Mouse (Mus musculus) bone marrow, adult 2 months (tissue): Measurements from ENCODE around the gene Chit1. TPM values are rescaled to one million over a fixed set of nuclear protein-coding genes. Genes with fewer than 3 reads are reported as not detected.

ENCODE experiments used
- H3K27ac ChIP-seq: fragments of 200-500 bp; 2 replicates; pipeline ENCODE4 v1.5.1; 2012; ENCODE audit warnings: low read depth, mild to moderate bottlenecking, control low read depth, inconsistent platforms, low read length; ENCODE audit not compliant: control insufficient read depth, poor library complexity, insufficient read depth
- H3K4me1 ChIP-seq: fragments of 200-500 bp; 2 replicates; pipeline ENCODE4 v1.6.1; 2011; ENCODE audit warnings: low read length; ENCODE audit not compliant: control insufficient read depth, insufficient read depth
- H3K4me3 ChIP-seq: fragments of 200-500 bp; replicated peaks from 2 replicates; pipeline ENCODE3; 2011; ENCODE audit warnings: mild to moderate bottlenecking, low read depth, low read length, control low read depth; ENCODE audit not compliant: control insufficient read depth
- CTCF ChIP-seq: fragments of 200-500 bp; IDR thresholded peaks from 2 replicates; pipeline ENCODE4 v1.5.1; 2011; ENCODE audit warnings: low read length, control low read depth; ENCODE audit not compliant: control insufficient read depth, insufficient read depth
- POLR2A ChIP-seq: fragments of 200-500 bp; IDR thresholded peaks from 2 replicates; pipeline ENCODE4 v1.6.1; 2011; ENCODE audit warnings: low read depth, mild to moderate bottlenecking, control low read depth, low read length, borderline replicate concordance; ENCODE audit not compliant: control insufficient read depth
- WGBS: fragments of 180-500 bp; shearing (Covaris S2); methylation state at CpG from one replicate; pipeline ENCODE4 v1.1.7; 2018; 5-methylcytosine and 5-hydroxymethylcytosine counted together
- polyA plus RNA-seq: library from polyadenylated mRNA; stranded (reverse); fragments of >200 nt; gene quantifications from 2 replicates; pipeline ENCODE4 v1.2.4, GENCODE M21; 2011; ENCODE audit warnings: low replicate concordance; ENCODE audit not compliant: missing spikeins, insufficient read depth, insufficient read length

Gene Chit1
- polyA plus RNA-seq, 1 experiment, result not detected

DNA sequence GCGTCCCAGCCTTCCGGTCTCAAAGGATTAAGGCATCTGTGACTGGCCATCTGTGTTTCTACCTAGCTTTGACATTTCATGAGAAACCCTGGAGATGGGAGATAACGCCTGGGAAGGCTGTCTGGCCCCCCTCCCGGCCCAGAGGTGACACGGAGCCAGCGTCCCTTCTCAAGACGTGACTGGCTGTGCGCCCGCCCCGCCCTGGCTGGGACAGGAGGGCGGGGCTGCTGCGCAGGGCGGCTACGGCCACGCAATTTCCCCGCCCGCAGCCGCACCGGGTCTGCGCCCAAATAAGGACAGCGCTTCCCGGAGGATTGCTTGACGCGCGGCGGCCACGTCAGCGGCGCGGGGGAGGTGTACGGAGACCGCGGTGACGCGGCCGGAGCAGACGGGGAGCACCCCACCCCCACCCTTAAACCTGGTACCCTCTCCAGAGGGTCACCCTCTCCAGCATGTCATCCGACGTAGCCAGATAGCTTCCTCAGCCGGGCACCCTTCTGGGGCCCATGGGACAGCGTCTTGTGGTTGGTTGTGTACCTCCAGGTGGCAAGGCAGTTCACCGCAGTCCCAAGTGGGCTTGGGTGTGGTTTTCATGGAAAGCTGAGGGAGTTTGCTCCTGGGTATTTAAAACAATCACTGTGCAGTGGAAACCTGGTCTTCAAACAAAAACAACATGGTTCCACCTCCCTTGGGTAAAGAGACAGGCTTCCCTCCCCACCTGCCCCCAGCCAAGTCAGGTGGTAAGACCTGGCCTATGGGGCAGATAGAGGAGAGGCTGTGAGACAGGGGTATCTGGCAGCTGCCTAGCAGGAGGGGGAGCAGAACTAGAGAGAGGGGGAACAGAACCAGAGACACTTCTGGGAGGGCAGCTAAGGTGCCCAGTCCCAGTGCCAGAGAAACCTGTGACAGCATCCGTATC lies 17.9 kb upstream of the Chit1 start:
- H3K27ac ChIP-seq, result peak overlapping the region; percentile 97
- TF ChIP-seq CTCF, result no peak
- peak; percentile 83 for TF ChIP-seq POLR2A
- WGBS, result 1% methylated on average over 43 of the region's 43 CpGs
- peak overlapping the region; percentile 68 for H3K4me3 ChIP-seq
- peaks cover 22% of the 10 kb centered on the region for H3K4me1 ChIP-seq

DNA sequence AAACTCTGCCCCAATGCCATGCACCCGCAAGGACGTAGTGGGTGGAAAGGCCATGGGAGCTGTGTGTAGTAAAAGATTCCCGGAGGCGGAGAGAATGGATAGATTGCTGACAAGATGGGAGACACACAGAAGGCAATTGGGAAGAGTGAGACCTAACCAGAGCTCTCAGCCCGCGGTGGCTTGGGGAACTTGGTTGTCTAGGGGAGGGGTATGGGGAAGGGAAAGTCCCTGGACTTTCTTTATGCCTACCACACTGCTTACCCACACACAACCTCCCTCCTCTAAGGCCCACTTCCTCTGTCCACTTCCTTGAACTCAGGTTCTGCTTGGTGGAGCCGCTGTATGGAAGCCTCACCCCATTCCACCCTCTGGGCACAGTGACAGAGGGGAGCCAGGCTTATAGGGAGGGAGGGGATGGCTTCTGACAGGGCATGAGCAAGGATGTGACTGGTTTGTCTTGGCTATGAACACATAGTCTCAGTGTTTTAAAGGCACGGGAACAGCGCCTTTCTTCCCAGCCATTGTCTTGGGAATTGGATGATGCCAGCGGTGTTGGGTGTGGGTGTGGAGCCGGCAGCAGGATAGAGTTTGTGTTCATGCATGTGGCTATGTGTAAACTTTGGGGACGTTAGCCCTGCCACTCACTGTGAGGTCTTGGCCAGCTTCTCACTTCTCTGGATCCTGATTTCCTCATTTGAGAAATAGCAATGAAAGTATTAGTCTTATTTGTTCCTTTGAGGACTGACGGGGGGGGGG lies 17.1 kb upstream of the Chit1 start:
- TF ChIP-seq CTCF (no peak), POLR2A (no peak)
- peak overlapping the region; percentile 97 for H3K27ac ChIP-seq
- WGBS, result 21% methylated on average over 13 of the region's 13 CpGs
- H3K4me1 ChIP-seq, result peaks cover 23% of the 10 kb centered on the region
- H3K4me3 ChIP-seq, result peak overlapping the region; percentile 68

DNA sequence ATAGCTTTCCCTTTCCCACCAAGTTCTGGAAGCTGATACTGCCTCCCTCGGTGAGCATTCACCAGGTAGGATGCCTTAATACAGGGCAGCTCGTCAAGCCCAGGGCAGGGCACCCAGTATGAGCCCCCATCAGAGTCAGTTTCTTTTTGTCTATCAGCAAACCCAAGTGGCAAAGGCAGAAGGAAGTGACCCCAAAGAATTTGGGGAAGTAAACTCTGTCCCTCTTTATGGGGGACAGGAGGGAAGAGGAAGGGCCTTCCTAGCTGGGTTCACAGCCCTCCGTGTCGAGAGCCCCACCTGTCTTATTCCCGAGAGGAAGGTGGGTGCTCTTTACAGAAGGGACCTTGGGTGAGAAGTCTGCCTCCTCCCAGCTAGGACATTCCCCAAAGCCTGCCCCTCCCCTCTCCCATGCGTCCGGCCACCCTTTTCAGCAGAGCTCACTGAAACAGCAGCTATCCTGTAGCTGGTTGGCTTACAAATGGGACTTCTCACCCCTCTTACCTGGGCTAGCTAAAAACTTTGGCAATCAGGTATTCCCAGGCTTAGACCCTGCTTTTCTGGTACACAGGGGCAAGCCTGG lies 15.9 kb upstream of the Chit1 start:
- TF ChIP-seq CTCF, result no peak
- TF ChIP-seq POLR2A, result no peak
- WGBS, result 9% methylated on average over 7 of the region's 7 CpGs
- Histone ChIP-seq H3K27ac (peak overlapping the region; percentile 82), H3K4me1 (peaks cover 23% of the 10 kb centered on the region), H3K4me3 (no peak overlapping the region)

DNA sequence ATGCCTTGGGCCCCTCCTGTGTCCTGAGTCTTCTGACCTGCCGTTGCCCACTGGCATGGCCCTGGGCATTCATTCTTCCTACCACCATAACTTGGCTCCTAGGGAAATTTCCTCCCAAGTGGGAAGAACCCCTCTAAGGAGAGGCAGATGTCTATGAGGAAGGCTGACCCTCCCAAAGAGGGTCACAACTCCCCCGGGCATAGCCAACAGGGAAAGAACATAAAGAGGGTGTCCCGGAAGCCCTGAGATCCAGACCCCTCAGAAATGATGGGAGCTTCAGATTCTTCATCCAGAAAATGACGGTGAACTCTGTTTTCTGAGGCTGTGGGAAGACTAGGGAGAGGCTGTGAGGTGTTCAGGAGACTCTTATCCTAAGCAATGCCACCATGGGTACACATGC lies 15.3 kb upstream of the Chit1 start:
- Histone ChIP-seq H3K4me3 (no peak overlapping the region), H3K27ac (peak overlapping the region; percentile 82; the same call in 1 of the 2 replicates), H3K4me1 (peaks cover 23% of the 10 kb centered on the region)
- 83% methylated on average over 4 of the region's 4 CpGs for WGBS
- TF ChIP-seq POLR2A (no peak), CTCF (no peak)

DNA sequence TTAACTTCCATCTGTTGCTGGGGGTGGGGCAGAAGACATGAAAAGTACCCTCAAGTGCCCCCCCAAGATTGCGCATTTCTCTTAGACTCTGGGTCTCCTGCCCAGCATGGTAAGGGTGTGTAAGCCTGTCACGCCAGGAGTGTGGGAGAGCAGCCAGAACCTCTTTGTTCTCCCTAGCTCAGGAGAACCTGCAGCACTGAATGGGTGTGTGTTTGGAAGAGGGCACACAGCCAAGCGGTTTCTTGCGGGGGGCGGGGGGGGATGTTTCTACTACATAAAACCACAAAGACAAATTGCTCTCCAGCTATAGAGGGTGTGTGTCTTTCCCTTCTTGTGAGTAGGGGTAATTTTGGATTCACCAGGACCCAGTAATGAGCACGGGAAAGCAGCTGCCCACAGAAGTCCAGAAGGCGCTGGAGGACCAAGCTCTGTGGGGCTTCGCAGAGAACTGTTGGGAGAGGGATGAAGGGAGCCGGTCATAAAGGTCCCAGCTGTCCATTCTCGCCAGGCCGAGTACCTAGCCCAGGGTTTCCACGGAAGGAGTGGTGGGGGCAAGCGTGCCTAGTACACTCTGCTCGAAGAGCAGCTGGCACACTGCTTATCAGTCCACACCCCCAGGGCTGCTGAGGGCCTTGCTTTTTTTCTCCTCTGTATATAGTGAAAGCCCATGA lies 14.6 kb upstream of the Chit1 start:
- WGBS, result 25% methylated on average over 14 of the region's 14 CpGs
- no peak overlapping the region for H3K4me3 ChIP-seq
- H3K4me1 ChIP-seq, result peaks cover 22% of the 10 kb centered on the region
- peak overlapping the region; percentile 8; the same call in 1 of the 2 replicates for H3K27ac ChIP-seq
- no peak for TF ChIP-seq CTCF
- no peak for TF ChIP-seq POLR2A

DNA sequence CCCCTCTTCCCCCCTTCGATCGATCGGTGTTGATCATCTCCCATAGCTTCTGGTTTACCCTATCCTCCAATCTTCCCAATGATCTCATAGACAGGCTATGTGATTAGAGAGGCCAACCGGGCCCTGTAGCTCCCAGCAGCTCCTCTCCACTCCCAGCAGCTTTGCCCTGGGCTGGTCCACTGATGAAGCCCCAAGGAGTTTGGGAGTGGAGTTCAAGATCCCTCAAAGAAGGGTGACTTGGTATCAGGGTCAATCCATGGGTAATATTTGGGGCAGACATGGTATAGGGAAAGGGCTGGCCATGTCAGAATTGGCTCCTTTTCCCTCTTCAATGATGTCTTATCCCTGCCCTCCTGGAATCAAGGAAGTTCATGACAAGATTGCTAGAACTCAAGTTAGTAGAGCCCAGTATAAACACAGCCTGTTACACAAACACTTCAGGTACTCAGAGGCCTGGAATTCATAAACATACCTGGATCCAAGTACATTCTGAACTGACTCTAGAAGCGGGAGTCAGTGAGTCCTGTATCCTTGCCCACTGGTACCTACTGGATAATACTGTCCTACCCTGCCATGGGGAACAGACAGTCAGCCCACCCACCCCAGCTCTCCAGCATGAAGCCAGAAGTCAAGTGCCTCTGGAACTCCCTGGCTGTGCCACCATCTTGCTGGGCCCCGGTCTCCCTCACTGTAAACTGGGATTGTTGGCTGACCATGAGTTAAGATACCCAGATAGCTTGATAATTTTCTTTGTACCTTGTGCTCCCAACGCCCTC lies 13.8 kb upstream of the Chit1 start:
- TF ChIP-seq CTCF (no peak), POLR2A (no peak)
- 82% methylated on average over 7 of the region's 7 CpGs for WGBS
- Histone ChIP-seq H3K27ac (peak overlapping the region; percentile 94), H3K4me1 (peaks cover 20% of the 10 kb centered on the region), H3K4me3 (no peak overlapping the region)
